Mouse (Mus musculus) E14TG2a.4 (cell line): ENCODE data around the gene Zranb1.

Experiments used
- CTCF ChIP-seq: conservative IDR thresholded peaks from 2 replicates; pipeline ENCODE4 v1.5.1; 2014; ENCODE audit warnings: low read length
- NANOG ChIP-seq: IDR thresholded peaks from 2 replicates; pipeline ENCODE4 v1.6.1; 2014; ENCODE audit warnings: borderline replicate concordance, low read length, mixed read lengths

GRCm38 (mm10) chr7:133011611-133012010 lies 80.7 kb downstream of the Zranb1 start:
- TF ChIP-seq CTCF = no peak
- no peak for TF ChIP-seq NANOG
